Mouse (Mus musculus): ENCODE measurements around the gene Kcnj6. TPM values are rescaled to one million over a fixed set of nuclear protein-coding genes. Genes with fewer than 3 reads are reported as not detected.
A peak's percentile ranks its signal among the peaks of the same experiment; 100 is the strongest.

The Kcnj6 gene
- polyA plus RNA-seq, 1 experiment from 2014 or later, result not detected

DNA sequence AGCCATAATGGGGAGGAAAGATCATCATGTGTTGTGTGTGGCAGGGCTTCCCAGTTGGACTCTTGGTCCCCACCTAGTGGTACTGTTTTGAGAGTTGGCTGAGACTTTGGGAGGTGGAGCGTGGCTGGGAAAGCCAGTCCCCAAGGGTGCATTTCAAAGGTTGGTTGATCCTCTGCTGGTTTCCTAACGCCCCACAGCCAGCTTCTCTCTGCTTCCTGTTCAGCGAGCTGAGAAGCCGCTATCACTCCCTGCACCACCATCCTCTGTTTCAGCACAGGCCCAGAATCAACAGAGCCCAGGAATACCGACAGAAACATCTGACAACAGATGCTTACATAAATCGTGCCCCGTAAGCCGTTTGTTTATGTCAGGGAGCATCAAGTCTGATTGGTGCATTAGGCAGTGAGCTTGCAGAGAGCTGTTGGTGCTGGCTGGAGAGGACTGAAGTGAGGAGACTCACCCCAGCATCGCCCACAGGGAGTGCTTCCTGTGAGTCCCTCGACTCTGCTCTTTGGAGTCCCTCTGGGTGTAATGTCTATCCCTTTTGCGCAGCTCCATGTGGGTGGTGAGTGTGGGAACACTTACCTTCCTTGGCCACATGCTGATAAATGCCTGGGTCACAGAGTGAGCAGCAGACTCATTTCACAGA is 253.5 kb downstream of the Kcnj6 start:
- Histone ChIP-seq H3K4me3 (peak overlapping the region; percentile 38), H3K27me3 (ENCODE audit: insufficient read depth, poor library complexity, severe bottlenecking) (no peaks in the 10 kb centered on the region), H3K9me3 (no peaks in the 10 kb centered on the region), H3K4me1 (replicated peaks) (peaks cover 8% of the 10 kb centered on the region), H3K27ac (peak overlapping the region; percentile 64), H3K36me3 (no peaks in the 10 kb centered on the region)
- 6% methylated on average over 11 of the region's 11 CpGs for WGBS
- DNase-seq (ENCODE audit: low spot score), result peak; percentile 48

DNA sequence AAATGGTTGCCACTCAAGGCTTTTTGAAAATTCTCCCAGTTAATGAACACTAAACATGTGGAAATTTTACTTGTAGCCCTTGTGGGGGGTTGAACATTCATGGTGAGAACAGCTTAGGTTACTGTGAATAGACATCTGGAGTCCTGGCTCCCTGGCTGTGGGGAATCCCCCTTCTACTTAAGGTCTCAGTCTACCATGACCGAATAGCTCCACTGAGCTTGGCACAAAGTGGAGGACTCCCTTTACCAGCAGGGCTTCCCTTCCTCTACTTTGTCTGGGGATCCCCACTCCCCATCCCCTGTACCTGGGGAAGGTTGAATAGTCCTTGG is 260.2 kb downstream of the Kcnj6 start:
- Histone ChIP-seq H3K27ac (no peak overlapping the region), H3K4me1 (replicated peaks) (peaks cover 9% of the 10 kb centered on the region), H3K9me3 (no peaks in the 10 kb centered on the region), H3K4me3 (no peak overlapping the region), H3K27me3 (ENCODE audit: insufficient read depth, poor library complexity, severe bottlenecking) (no peaks in the 10 kb centered on the region), H3K36me3 (no peaks in the 10 kb centered on the region)
- DNase-seq (ENCODE audit: low spot score), result no peak
- WGBS, result 97% methylated on average over 1 of the region's 1 CpGs

DNA sequence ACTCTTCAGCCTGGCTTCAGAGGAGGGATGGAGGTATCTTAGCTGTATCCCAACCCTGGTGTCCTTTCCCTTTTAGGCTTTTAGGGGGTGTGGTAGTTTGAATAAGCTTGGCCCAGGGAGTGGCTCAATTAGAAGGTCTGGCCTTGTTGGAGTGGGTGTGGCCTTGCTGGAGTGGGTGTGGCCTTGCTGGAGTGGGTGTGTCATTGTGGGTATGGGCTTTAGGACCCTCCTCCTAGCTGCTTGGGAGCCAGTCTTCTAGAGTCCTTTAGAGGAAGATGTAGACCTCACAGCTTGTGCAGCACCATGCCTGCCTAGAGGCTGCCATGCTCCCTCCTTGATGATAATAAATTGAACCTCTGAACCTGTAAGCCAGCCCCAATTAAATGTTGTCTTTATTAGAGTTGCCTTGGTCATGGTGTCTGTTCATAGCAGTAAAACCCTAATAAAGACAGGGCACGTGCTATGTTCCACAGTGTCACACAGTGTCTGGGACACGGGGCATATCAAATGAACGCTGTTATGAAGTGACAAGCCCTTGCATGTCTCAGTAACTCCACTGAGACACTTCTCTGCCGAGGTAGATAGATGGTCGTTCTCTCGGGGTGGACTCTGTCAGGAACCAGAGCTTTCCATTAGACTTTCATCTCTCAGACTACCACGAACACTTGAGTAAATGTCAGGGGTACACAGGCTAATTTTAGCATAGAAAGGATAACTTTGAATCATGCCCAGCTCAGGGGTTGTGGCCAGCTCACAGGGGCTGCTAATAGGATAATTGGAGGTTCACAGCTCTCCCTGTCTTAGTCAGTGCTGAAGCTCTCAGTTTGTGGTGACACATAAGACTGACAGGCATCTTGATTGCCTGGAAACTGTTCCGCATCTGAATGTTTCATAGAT is 260.8 kb downstream of the Kcnj6 start:
- WGBS, result 85% methylated on average over 8 of the region's 8 CpGs
- H3K4me1 ChIP-seq (replicated peaks), result peaks cover 9% of the 10 kb centered on the region

DNA sequence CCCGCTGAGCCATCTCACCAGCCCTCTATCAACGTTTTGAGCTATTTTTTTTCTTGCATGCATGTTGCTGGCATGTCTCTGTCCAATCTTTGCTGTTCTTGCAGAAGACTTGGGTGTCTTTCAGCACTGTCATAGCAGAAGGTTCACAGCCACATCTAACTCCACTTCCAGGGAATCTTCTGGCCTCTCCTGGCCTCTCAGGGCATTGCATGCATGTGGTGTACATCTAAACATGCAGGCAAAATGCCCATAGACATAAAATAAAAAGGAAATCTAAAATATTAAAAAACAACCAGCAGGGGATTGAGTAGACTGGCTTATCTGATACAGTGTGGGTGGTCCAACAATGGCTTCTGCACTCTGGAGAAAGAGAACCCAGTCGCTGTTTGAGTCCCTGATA is 262.0 kb downstream of the Kcnj6 start:
- H3K4me1 ChIP-seq (replicated peaks), result peaks cover 9% of the 10 kb centered on the region
- H3K36me3 ChIP-seq, result no peaks in the 10 kb centered on the region
- 71% methylated on average over 3 of the region's 3 CpGs for WGBS
- H3K27me3 ChIP-seq (ENCODE audit: insufficient read depth, poor library complexity, severe bottlenecking), result no peaks in the 10 kb centered on the region
- no peak overlapping the region for H3K27ac ChIP-seq
- no peak for DNase-seq (ENCODE audit: low spot score)
- H3K4me3 ChIP-seq, result no peak overlapping the region
- H3K9me3 ChIP-seq, result no peaks in the 10 kb centered on the region

More for the DNA sequence above, 260.8 kb downstream of the Kcnj6 start:
- H3K27ac ChIP-seq, result no peak overlapping the region
- no peak for DNase-seq (ENCODE audit: low spot score)
- no peaks in the 10 kb centered on the region for H3K27me3 ChIP-seq (ENCODE audit: insufficient read depth, poor library complexity, severe bottlenecking)
- H3K36me3 ChIP-seq, result no peaks in the 10 kb centered on the region
- no peaks in the 10 kb centered on the region for H3K9me3 ChIP-seq
- H3K4me3 ChIP-seq, result no peak overlapping the region

DNA sequence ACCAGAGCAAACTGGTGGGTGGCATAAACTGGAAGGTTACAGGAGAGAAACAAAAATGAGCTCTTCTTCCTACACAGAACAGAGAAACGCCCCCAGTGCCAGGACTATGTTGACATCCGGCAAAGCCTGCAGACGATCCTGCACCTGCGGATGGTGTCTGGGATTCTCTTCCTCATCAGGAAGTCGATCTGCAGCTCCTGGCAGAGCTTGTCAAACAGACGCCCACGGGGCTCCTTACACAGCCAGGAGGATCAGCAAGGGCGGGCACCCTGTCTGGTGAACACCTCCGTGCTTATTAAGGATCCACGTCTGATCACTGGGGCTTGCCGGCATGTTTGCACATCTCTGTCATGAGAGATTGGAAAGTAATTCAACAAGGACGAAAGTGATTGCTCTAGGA is 266.5 kb downstream of the Kcnj6 start:
- peaks cover 9% of the 10 kb centered on the region; the same call in 1 of the 2 replicates for H3K9me3 ChIP-seq
- no peak for DNase-seq (ENCODE audit: low spot score)
- H3K4me3 ChIP-seq, result no peak overlapping the region
- H3K4me1 ChIP-seq (replicated peaks), result peaks cover 9% of the 10 kb centered on the region
- no peaks in the 10 kb centered on the region for H3K36me3 ChIP-seq
- WGBS, result 75% methylated on average over 12 of the region's 12 CpGs
- H3K27me3 ChIP-seq (ENCODE audit: insufficient read depth, poor library complexity, severe bottlenecking), result no peaks in the 10 kb centered on the region
- no peak overlapping the region for H3K27ac ChIP-seq

DNA sequence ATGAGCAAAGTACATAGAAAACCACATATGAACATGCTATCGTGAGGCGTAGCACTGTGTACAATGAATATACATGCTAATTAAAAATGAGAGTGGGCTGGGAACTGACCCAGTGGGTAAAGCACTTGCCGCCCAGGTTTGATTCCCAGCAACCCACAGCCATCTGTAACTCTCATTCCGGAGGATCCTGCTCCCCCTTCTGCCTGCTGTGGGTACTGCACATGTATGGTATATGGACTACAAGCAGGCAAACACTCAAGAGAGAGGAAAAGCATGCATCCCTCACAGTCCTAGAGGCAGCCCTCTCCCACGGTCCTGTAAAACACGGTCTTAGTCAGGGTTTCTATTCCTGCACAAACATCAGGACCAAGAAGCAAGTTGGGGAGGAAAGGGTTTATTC is 268.3 kb downstream of the Kcnj6 start:
- peaks cover 15% of the 10 kb centered on the region for H3K4me1 ChIP-seq (replicated peaks)
- H3K36me3 ChIP-seq, result no peaks in the 10 kb centered on the region
- H3K4me3 ChIP-seq, result no peak overlapping the region
- H3K27ac ChIP-seq, result no peak overlapping the region
- 84% methylated on average over 6 of the region's 6 CpGs for WGBS
- H3K9me3 ChIP-seq, result peaks cover 9% of the 10 kb centered on the region; the same call in 1 of the 2 replicates
- DNase-seq (ENCODE audit: low spot score), result no peak
- no peaks in the 10 kb centered on the region for H3K27me3 ChIP-seq (ENCODE audit: insufficient read depth, poor library complexity, severe bottlenecking)

DNA sequence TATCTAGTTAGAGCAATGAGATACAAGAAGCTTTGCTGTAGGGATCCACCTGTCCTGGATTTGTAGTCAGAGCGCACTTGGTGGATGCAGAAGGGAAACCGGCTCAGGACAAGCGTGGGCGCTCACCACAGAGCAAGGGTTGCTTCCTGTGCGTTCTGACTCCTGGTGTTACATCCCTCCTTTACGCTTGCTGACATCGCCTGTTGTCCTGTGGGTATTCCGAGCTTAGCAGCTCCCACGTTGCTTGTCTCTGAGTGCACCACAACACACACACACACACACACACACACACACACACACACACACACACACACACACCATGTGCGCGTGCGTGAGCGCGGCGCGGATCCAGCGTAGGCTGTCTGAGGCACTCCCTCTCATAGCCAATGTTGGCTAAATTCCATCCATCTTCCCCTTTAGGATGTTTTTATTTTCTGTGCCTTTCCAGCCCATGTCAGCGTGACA is 272.7 kb downstream of the Kcnj6 start:
- 4% methylated on average over 18 of the region's 18 CpGs for WGBS
- Histone ChIP-seq H3K27ac (peak overlapping the region; percentile 91), H3K27me3 (ENCODE audit: insufficient read depth, poor library complexity, severe bottlenecking) (no peaks in the 10 kb centered on the region), H3K4me3 (peak overlapping the region; percentile 61), H3K9me3 (peaks cover 9% of the 10 kb centered on the region; the same call in 1 of the 2 replicates), H3K4me1 (replicated peaks) (peaks cover 20% of the 10 kb centered on the region), H3K36me3 (no peaks in the 10 kb centered on the region)
- DNase-seq (ENCODE audit: low spot score), result peak; percentile 51

DNA sequence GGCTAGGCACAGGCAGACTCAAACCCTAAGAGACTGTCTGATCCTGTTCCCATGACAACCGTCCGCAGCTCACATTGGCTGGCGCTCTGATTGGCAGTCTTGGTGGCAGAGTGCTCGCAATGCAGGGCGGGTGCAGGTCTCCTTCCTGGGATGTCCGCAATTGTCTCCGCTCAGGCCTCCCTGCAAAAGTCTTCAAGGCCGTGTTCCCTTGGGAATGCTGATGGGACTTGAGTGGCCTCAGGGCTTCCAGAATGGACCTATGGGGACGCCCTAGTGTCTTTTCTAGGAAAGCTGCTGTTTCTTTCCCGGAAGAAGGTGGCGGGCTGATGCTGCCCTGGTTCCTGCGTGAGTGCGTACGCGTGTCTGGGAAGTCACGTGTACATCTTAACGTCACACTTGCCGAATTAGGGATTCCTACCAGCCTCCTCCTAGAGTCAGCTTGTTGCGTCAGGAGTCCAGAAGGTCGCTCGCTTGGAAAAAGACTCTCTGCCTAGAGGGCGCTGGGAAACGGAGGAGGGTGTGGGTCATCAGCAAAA is 273.4 kb downstream of the Kcnj6 start:
- Histone ChIP-seq H3K27ac (peak overlapping the region; percentile 91), H3K9me3 (peaks cover 8% of the 10 kb centered on the region; the same call in 1 of the 2 replicates), H3K36me3 (no peaks in the 10 kb centered on the region), H3K4me1 (replicated peaks) (peaks cover 20% of the 10 kb centered on the region), H3K27me3 (ENCODE audit: insufficient read depth, poor library complexity, severe bottlenecking) (no peaks in the 10 kb centered on the region), H3K4me3 (peak overlapping the region; percentile 61)
- WGBS, result under 1% methylated on average over 23 of the region's 23 CpGs
- peak; percentile 90 for DNase-seq (ENCODE audit: low spot score)

DNA sequence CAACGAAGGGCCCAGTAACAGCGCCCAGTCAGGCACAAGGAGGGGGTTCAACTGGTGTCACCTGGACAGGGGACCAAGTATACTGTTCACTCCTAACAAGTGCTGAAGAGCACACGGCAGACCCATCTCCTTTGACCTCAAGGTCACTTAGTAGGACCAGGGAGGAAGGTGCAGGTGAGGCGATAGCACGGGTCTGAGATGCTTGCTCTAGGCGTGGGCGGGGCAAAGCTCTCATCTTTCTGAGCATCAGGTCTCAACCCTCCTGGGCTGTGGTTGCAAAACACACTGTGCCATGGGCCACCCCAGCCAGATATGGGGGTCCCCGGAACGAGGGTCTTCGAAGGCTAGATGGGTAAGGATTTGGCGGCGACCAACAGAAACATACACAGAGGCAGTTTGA is 274.6 kb downstream of the Kcnj6 start:
- H3K4me1 ChIP-seq (replicated peaks), result peaks cover 20% of the 10 kb centered on the region
- H3K36me3 ChIP-seq, result no peaks in the 10 kb centered on the region
- no peaks in the 10 kb centered on the region for H3K27me3 ChIP-seq (ENCODE audit: insufficient read depth, poor library complexity, severe bottlenecking)
- H3K9me3 ChIP-seq, result peaks cover 5% of the 10 kb centered on the region; the same call in 1 of the 2 replicates
- no peak for DNase-seq (ENCODE audit: low spot score)
- WGBS, result 83% methylated on average over 12 of the region's 12 CpGs
- H3K27ac ChIP-seq, result no peak overlapping the region
- H3K4me3 ChIP-seq, result no peak overlapping the region

DNA sequence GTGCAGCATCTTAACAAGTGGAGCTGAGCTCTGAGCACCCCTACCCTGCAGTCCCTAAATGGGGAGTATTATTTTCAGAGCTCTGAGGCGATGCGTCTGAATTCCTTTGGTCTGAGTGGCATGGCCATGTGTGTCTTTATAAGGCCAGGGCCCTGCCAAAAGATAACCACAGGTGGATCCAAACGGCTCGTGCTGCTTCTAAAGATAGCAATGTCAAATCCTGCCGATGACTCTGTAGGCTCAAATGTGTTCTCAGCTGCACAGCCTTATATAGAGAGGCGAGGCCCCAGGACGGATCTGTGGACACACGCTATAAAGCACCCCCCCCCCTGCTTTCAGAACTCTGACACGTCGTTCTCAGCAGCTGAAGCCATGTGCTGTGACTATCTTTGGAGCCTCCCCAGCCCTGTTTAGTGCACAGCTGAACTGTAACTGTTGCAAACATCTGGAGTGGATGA is 275.9 kb downstream of the Kcnj6 start:
- no peaks in the 10 kb centered on the region for H3K27me3 ChIP-seq (ENCODE audit: insufficient read depth, poor library complexity, severe bottlenecking)
- H3K36me3 ChIP-seq, result no peaks in the 10 kb centered on the region
- H3K4me1 ChIP-seq (replicated peaks), result peaks cover 20% of the 10 kb centered on the region
- no peak overlapping the region for H3K27ac ChIP-seq
- DNase-seq (ENCODE audit: low spot score), result no peak
- H3K9me3 ChIP-seq, result peaks cover 7% of the 10 kb centered on the region
- 83% methylated on average over 10 of the region's 10 CpGs for WGBS
- no peak overlapping the region for H3K4me3 ChIP-seq

DNA sequence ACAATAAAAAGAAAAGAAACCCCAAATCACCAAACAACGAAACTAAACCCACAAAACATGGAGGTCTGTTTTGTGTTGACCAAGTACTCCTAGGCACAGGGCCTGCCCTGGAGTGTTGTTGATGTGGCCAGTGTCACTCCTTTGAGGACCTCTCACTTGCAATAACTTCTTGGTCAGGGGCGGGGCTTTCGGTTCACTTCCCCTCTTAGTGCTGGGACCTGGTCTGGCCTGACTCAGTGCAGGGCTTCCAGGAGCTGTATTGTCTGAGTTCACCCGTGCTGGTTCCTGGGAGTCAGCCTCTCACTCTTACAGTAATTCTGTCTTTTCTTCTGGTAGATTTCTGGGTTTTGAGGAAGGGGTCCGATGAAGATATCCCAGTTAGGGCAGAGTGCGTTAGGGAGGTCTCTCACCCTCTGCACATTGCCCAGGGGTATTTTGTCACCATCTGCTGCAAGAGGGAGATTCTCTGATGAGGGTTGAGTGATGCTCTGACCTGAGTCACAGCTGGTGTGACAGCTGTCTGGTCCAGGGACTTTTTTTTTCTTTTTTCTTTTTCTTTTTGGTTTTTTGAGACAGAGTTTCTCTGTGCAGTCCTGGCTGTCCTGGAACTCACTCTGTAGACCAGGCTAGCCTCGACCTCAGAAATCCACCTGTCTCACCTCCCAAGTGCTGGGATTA is 276.9 kb downstream of the Kcnj6 start:
- no peaks in the 10 kb centered on the region for H3K27me3 ChIP-seq (ENCODE audit: insufficient read depth, poor library complexity, severe bottlenecking)
- H3K4me1 ChIP-seq (replicated peaks), result peaks cover 20% of the 10 kb centered on the region
- H3K4me3 ChIP-seq, result no peak overlapping the region
- H3K9me3 ChIP-seq, result peaks cover 10% of the 10 kb centered on the region
- H3K36me3 ChIP-seq, result no peaks in the 10 kb centered on the region
- DNase-seq (ENCODE audit: low spot score), result no peak
- 69% methylated on average over 7 of the region's 7 CpGs for WGBS
- H3K27ac ChIP-seq, result no peak overlapping the region

DNA sequence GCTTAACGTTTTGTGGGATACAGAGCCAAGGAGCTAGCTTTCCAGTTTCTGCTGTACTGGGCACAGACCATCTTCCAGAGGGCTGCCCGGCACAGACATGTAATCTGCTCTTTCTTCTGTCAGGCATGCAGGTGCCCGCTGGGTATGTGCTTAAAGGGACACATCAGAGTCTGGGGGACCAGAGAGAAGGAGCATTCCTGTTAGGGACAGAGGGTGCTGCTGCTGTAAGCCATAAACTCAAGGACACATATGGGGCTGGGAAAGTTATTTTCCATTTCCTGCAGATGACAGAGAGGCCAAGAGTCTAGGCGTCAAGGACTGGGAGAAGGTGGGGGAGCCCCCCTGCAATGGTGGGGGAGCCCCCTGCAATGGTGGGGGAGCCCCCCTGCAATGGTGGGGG is 278.0 kb downstream of the Kcnj6 start:
- Histone ChIP-seq H3K36me3 (no peaks in the 10 kb centered on the region), H3K27me3 (ENCODE audit: insufficient read depth, poor library complexity, severe bottlenecking) (peaks cover 5% of the 10 kb centered on the region; the same call in 1 of the 2 replicates), H3K4me1 (replicated peaks) (peaks cover 14% of the 10 kb centered on the region), H3K27ac (no peak overlapping the region), H3K4me3 (no peak overlapping the region), H3K9me3 (peaks cover 10% of the 10 kb centered on the region)
- 79% methylated on average over 4 of the region's 4 CpGs for WGBS
- no peak for DNase-seq (ENCODE audit: low spot score)

All from hindbrain, embryonic 10.5 days (tissue).